Mouse (Mus musculus) heart, adult 2 months (tissue): ENCODE measurements around the gene Spata33.

Source experiments
- CTCF ChIP-seq: fragments of 200-600 bp; IDR thresholded peaks from 2 replicates; pipeline ENCODE4 v1.8.1; 2022; ENCODE audit warnings: antibody characterized with exemption, mild to moderate bottlenecking, moderate library complexity
- EP300 ChIP-seq: fragments of 200-500 bp; IDR thresholded peaks from 2 replicates; pipeline ENCODE4 v1.6.1; 2011; ENCODE audit warnings: low read depth, low read length, control low read depth; ENCODE audit not compliant: insufficient read depth
- POLR2A ChIP-seq: fragments of 200-500 bp; IDR thresholded peaks from 2 replicates; pipeline ENCODE4 v1.6.1; 2011; ENCODE audit warnings: mild to moderate bottlenecking, low read depth, low read length, control low read depth; ENCODE audit not compliant: insufficient read depth

- TF ChIP-seq POLR2A (no peak), CTCF (no peak), EP300 (no peak)
Observed at GRCm38 (mm10) chr8:123232553-123232952, 19.9 kb downstream of the Spata33 start.
